Mouse (Mus musculus) kidney, adult 9 months (tissue): Measurements from ENCODE around the gene Iffo2.
A peak's percentile ranks its signal among the peaks of the same experiment; 100 is the strongest.

Experiments used
- DNase-seq: peaks from one replicate; pipeline ENCODE4 v3.0.0; 2022

Gene Iffo2

DNA sequence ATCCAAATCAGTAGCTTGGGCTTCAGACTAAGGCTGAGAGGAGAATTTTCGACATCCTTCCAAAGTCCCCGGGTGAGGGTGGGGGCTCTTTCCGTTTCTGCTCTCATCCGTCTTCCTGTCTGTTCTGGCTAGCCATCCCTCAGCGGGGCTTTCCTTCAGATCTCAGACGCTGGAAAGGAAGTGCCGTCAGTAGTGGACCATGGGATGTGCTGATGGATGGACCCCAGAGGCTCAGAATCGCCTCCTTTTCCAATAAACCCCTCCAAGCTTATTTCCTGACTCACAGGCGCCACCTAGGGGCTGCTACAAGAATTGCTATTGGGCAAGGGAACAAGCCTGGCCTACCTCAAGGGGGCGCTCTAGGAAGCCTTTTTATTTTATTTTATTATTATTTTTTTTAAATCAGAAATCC is 81.2 kb downstream of the Iffo2 start:
- peak; percentile 81 for DNase-seq

DNA sequence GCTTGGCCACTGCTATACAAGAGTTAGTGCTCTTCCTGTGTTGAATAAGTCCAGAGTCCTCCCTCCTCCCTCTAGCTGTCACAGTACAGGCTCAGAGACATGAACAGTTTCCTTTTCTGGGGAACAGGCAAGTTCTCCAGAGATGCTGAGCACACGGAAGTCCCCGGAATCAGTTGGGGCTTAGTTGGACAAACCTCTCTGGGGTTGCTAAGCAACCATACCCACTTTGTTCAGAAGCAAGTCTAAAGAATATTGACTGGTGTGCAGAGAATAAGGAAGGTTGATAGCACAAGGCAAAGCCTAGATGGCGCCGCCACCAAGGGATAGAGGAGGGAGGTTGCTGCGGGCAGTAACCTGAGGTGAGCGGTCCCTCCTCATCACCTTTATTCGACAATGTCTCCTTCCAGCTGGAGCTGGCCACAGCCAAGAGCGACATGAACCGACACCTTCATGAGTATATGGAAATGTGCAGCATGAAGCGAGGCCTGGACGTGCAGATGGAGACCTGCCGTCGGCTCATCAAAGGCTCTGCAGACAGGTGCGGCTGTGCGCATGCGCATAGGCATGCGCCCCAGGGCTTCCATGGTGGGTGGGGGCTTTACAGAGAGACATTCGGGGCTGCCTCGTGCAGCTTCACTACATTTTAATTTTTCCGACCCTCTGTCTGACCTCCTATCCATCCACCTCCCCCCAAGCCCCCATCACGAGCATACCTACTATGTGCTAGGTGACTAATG is 84.3 kb downstream of the Iffo2 start:
- DNase-seq = no peak

DNA sequence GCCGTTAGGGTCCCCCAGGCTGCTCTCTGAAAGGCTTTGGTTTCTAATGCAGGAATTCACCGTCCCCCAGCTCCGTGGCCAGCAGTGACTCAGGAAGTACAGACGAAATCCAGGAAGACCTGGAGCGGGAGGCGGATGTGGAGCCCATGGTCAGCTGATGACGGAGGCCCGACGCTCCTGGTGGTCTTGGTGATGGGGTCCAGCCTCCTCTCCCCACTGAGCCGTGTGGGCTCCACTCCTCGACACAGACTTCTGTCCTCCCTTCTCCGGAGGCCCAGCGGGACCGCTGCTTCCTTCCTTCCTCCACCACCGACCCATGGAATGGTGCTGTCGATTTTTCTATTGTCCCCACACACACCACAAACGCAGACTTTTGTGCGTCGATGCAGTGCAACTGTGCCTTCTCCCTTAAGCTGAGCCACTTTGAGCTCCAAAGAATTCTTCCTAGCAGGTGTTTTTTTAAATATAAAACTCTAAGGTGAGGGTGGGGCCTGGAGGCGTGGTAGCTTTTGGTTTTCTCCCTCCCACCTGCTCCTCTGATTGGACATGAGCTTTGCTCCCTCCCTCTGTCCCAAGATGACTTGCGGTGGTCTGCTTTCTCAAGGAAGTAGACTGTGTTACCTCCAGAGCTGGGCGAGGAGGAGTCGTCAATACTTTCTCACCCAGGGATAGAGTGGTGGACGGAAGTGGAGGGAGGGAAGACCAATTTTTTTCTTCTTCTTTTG is 86.1 kb downstream of the Iffo2 start:
- peak; percentile 77 for DNase-seq

DNA sequence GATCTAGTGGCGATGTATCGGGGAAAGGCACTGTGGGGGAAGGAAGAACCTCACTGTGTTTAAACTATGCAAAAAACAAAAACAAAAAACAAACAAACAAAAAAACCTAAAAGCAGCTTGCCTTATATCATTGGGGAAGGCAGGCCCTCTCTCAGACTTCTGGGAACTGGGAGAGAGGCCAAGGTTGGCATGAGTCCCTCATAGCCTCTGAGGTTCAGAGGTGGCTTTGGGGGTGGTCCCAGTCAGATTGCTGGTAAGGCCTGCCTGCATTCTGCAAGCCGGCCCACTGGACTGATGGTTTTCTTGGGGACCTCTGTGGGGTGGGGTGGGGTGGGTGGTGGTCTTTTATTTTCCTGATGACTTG is 86.6 kb downstream of the Iffo2 start:
- DNase-seq = no peak

DNA sequence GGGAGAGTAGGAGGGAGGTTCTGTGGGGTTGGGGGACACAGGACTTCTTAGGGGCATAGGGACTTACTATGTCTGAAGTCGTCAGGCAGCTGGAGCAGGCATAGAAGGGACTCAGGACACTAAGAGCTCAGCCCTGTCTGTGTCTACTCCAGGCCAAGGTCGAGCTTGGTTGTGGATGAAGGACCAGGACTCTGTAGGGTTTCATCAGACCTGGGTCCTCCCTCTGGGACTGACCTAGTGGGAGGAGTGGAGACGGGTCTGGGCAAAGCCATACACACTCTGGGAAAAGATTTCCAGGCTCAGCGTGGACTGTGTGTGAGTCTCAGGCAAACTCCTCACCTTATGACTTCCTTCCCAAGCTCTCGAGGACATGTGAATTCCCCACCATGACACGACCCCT is 89.4 kb downstream of the Iffo2 start:
- DNase-seq = no peak

DNA sequence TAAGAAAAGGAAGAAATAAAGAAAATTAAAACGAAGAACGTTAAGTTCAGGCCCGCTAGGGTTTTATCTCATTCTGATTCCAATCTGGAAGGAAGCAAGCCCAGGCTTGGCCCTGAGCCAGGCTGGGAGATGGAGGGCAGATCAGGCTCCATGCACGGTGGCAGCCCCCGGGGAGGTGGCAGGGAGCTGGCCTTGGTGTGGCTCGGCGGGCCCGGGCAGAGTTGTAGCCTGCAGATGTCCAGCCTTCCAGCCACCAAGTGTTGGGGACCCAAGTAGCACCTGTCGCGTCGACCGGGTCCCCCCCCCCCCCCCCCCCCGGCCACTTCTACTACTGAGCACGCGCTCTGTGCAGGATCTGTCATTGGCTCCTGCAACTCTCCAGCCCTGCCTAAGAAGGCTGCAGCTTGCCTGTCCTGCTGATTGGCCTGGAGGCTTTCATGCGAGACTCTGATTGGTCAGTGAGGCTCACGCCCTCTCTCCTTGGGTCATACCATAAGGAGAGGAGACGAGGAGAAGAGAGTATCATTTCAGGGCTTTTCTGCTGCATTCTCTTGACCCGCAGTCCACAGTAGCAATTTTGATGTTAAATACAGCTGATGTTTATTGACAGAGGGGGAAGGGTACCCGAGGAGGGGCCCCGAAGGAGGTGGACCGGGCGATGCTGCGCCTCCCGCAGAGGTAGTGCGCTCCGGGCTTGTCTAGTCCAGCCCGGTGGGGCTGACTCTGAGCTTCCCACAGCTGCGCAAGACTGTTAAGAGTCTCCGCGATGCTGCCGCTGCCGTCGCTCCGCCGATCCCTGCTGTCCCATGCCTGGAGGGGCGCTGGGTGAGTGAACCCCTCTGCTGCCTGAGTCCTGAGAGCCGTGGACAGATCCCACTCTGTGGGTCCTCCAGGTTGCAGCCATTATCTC is 92.3 kb downstream of the Iffo2 start, which contains the start of gene Aldh4a1:
TSS of gene Aldh4a1 (plus strand) at position 494 of the 910 bp plus-strand sequence.
- peak; percentile 97 for DNase-seq

DNA sequence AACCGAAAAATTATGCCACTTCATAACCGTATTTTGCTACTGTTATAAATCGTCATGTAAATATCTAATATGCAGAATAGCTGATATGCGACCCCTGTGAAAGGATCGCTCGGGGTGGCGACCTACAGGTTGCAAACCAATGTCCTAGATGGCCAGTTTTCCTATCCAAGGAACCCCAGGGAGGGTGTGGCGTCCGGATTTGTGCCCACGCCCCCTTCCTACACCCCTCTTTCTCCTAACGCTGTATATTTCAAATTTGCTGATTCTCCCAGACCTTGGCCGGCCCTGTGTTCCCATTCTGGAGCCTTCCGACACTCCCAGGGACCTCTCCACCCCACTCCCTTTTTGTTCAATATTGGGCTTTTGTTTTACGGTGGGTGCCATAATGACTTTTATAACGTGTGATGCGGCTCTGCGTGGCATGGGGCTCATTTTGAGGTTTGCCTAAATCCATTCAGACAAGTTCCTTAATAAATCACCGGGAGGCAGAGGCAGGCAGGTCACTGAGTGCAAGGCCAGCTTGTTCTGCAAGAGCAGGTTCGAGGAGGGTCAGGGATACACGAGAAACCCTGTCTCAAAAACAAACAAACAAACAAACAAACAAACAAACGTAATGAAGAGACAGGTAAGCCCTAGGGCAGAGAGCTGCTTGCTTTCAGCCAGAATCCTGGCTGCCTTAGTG is 93.2 kb downstream of the Iffo2 start:
- DNase-seq = peak; percentile 36

DNA sequence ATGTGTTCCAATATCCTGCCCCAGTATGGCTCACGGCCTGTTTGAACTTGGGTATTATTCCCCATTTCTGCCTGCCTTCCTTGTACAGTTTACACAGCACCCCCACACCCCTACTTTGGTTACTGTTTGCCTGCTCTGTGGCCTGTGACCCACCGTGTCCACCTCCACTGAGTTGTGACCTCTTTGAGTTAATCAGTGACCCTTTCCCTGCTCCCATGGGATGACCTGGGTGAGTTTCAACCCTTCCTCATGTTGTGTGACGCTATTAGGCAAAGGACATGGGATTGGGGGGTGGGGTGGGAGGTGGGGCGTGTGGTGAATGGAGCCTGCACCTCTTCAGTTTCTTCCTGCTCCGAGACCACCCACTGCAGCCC is 93.8 kb downstream of the Iffo2 start:
- DNase-seq = peak; percentile 94

DNA sequence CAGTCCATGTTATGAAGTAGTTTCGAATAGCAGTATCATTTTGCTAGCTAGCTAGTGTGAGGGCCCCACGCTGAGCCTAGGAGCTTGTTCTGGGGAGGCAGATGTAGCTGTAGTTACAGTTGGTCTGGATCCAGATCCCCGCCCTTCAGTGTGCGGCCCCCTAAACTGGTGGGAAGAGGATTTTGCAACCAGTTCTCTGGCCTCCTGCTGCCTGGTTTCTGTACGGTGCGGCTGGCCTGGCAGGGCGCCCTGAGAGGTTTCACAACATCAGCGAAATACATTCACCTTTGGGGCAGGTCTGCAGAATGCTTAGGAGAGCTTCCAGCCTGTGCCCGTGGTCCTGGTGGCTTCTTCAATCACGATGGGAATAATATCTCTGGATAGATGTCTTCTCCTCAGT is 94.4 kb downstream of the Iffo2 start:
- DNase-seq = peak; percentile 88

DNA sequence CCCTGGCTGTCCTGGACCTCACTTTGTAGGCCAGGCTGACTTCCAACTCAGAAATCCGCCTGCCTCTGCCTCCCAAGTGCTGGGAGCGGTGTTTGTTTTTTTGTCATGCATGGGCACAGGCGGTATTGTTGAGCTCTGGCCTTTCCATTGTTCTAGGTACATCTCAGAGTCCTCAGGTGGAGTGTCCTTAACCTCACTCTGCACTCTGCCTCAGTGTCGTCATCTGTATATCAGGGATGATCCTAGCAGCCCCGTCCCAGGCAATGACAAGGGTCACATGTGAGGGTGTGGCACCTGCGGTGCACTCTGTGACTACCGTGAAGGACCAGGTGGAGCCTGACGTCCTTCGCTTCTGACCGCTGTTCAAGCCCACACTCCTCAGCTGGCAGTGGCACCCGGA is 97.0 kb downstream of the Iffo2 start:
- DNase-seq = no peak

DNA sequence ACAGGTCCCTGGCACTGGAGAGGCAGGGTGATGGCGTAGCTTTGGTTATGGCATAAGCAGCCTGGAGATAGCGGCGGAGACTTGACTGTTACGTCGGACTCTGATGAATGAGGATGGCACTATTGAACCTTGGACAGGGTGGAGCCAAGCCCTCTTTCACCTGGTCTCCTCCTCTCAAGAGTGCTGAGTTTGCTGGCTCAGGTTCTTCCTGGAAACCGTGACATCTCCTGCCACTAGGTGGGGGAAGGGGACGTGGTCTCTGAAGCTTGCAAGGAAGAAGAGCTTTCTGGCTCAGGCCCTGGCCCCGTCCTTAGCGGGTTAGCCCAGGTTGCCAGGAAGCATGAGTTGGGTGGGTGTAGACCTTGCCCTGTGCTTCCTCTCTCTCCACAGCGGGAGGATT is 99.8 kb downstream of the Iffo2 start:
- peak; percentile 93 for DNase-seq

DNA sequence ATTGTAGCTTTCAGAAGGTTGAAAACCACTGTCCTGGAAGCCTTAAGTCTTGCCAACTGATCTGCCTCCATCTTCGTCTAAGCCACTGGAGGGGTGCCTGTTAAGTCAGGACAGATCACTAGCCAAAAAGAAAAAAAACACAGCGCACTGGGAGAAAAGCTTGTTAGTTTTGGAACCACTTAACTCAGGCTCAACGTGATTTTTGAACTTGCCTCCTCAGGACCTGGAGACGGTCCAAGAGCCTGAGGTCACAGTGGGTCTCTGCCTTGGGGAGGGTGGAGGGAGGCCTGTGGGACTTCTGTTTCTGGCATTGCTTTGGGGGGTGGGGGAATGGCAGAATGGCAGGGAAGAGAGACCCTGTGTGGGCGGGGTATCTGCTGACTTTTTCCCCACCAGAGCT is 100.8 kb downstream of the Iffo2 start:
- DNase-seq = peak; percentile 68

DNA sequence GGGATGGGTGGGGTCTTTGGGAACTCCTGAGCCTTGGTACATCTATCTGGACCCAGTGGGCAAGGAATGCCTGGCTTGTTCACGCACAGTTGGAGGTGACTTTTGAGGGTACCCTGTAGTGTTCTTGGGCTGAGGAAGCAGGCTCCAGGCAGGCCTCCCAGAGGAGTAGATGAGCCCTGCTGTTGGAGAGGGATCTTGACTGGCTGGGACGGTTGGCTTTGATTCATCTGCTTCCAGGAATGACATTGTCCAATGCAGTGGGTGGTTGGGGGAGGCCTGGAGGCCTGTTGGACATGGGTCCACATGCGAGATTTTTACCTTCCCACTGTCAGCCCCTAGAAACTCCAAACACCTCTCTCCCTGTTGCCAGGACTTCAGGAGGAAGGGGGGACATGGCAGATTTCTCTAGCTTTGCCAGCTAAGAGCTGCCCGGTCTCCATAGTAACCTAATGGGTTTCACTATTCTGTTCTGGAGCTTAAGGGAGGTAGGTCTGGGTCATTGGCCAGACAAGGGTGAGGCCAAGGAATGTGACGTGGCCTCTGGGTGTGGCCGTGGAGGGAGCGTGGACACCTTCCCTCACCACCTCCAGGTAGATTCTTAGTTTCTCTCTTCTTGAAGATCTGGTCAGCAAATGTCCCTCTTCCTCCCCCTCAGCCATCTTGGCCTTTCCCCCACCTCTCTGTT is 101.4 kb downstream of the Iffo2 start:
- DNase-seq = peak; percentile 50

DNA sequence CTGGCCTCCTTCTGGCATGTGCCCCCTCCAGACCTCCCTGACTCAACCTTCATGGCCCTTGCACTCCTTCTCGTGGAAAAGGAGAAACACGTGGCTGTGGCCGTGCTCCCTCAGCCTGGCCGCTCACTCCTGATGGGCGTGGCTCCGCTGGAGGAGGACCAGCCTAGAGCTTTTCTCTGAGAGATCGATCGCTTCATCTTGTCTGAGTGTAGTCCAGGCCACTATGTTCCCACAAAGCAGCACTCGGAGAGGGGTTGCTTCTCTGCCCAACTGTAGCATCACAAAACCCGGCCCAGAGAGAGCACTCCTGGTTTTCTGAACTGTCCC is 101.9 kb downstream of the Iffo2 start:
- peak; percentile 68 for DNase-seq

DNA sequence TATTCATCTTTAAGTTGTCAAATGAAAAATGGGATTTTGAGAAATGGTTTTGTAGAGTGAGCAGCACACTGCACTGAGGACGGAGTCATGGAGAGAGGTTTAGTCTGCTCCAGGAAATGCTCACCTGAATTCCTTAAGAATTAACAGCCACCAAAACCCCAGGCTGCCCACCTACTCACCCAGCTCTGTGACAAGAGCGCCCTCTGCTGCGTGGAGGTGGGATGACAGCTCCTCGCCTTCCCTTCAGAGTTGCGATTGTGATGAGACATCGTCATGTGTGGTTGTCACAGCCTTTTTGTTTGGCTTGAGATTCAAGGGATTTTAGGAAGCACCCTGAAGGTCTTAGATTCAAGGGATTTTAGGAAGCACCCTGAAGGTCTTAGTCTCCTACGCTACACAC is 106.0 kb downstream of the Iffo2 start:
- peak; percentile 64 for DNase-seq

DNA sequence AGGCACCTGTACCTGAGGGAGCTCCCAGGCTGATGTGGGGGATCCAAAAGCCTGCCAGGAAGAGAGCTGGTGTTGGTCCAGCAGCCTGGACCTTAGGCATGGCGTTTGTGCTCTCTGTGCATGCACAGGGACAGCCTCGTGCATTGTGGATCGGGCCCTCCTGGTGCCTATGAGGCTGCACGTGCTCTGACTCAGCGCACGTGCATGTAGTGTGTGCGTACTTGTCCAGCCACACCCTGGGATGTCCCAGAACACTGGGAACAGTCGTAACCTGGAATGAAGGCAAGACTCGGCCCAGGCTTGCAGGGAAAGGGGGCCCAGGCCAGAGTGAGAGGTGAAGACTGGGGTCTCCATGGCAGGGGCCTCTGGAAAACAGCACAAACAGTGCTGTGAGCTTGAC is 107.5 kb downstream of the Iffo2 start:
- DNase-seq = no peak

DNA sequence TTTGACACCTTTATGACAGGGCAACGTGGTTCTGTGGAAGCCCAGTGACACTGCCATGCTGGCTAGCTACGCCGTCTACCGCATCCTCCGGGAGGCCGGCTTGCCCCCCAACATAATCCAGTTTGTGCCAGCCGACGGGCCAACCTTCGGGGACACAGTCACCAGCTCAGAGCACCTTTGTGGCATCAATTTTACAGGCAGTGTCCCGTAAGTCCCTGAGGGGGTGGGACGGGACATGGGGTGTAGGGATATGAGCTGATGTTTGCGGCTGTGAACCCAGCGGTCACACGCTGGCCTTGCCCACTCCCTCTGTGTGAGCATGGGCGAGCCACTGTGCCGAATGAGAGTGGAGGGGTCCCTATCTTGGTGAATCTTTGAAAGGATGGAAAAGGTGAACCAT is 108.0 kb downstream of the Iffo2 start:
- no peak for DNase-seq

DNA sequence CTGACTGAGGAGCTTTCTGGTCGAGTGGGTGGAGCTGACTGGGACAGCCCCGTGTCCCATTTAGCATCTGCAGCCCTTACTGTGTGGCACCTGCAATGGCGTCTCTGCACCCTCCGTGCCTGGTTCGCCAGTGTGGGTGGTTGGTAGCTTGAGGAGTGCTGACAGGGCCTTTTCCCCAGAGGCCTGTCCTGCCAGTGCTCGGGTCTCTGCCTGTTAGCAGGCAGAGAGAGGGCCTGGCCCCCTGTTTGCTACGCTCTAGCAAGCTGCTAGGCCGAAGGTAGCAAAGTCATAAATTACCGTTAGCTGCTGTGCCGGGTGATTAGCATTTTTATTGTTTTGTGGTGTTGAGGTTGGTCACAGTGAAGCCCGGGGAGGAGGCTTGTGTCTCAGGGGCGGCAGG is 109.5 kb downstream of the Iffo2 start:
- peak; percentile 41 for DNase-seq

DNA sequence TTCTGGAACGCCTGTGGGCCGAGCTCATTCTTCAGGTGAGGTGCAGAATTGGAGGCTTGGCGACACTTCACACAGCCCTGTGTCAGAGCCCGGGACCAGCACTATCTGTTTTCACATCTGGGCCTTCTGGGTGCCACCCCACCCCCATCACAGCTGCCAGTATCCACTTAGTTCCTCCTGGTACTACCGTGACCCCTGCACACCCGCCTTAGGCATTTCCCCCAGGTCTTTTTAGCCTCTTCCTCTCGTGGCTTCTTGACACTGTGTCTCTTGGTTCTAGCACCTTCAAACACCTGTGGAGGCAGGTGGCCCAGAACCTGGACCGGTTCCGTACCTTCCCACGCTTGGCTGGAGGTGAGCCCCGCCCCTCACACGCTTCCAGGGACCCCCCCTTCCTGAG is 110.0 kb downstream of the Iffo2 start:
- DNase-seq = no peak

DNA sequence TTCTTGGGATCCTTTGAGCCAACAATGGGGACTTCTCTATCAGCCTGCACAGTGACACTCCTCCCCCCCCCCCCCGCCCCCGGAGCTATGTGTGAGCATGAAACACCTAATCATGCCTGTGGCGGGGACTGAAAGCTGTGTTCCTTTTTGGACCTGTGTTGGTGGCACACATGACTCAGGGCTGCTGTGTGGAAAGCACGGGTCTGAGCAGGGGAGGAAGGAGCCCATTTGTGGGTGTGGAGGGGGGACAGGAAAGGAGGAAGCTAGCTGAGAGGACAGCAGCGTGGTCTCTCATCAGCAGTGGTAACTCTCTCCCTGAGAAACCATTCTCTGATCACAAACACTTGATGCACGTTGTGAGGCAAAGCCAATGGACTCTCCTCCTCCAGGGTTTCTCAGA is 110.4 kb downstream of the Iffo2 start:
- DNase-seq = no peak

DNA sequence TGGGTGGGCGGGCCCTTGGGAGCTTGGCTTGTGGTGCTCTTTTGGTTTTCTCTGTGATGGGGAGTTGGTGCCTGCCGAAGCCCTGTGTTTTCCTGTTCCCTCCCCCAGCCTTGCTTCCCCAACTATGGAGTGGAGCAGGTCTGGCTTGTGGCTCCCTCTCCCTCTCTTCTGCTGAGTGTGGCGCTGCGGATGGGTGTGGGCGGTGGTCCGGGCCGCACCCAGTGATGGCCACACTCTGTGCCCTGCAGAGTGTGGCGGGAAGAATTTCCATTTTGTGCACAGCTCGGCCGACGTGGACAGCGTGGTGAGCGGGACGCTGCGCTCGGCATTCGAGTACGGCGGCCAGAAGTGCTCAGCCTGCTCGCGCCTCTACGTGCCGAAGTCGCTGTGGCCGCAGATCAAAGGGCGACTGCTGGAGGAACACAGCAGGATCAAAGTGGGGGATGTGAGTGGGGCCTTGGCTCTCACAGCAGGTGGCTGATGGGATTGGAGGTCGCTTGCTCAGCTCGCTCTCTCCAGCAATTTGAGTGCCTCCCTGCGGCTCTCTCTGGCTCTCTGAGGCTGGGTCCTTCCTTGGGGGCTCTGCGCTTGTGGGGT is 111.6 kb downstream of the Iffo2 start:
- DNase-seq = no peak

DNA sequence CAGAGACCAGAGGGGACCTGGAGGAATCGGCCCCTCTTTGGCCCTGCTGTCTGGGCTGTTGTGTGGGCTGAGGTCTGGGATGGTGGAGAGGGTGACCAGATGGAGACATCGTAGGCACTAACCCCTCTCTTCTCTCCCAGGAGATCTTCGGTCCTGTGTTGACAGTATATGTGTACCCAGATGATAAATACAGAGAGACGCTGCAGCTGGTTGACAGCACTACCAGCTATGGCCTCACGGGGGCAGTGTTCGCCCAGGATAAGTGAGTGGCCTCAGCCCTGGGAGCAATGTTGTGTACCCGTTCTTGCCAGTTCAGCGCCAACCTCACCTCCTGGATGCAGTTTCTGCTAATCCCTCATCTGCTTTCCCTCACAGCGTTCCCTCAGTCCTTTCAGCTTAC is 113.6 kb downstream of the Iffo2 start:
- DNase-seq = peak; percentile 77
